Mouse (Mus musculus) megakaryocyte, embryonic 14.5 days (primary cell): Measurements from ENCODE around the gene Rex1bd.

Experiments used
- FLI1 ChIP-seq: IDR thresholded peaks from 2 replicates; pipeline ENCODE4 v1.6.1; 2012; ENCODE audit warnings: low read length, inconsistent platforms, mixed read lengths
- GATA1 ChIP-seq: IDR thresholded peaks from 3 replicates; pipeline ENCODE4 v1.6.1; 2012; ENCODE audit warnings: mixed read lengths, low read length, inconsistent platforms, borderline replicate concordance

GRCm38 (mm10) chr8:70481908-70482307 is 24.6 kb downstream of the Rex1bd start:
- TF ChIP-seq GATA1 (no peak), FLI1 (no peak)
